Mouse (Mus musculus) hindbrain, embryonic 11.5 days (tissue): ENCODE measurements around the gene Ccdc6. TPM values are rescaled to one million over a fixed set of nuclear protein-coding genes. Genes with fewer than 3 reads are reported as not detected.
A peak's percentile ranks its signal among the peaks of the same experiment; 100 is the strongest.

Experiments
- ATAC-seq: fragments of 200-750 bp; cut with Nextera tagmentation; 2 replicates; pipeline ENCODE4 v1.8.0; 2017; ENCODE audit warnings: mild to moderate bottlenecking, moderate TSS enrichment, moderate library complexity; ENCODE audit not compliant: low FRiP score
- DNase-seq: peaks from one replicate; pipeline ENCODE4 v3.0.0-alpha.2; 2015; ENCODE audit warnings: low spot score
- H3K27ac ChIP-seq: fragments of 300-500 bp; sonication (generic); 2 replicates; pipeline ENCODE4 v1.5.1; 2014; ENCODE audit warnings: mild to moderate bottlenecking, low read depth, low read length
- H3K27me3 ChIP-seq: fragments of 300-500 bp; sonication (generic); 2 replicates; pipeline ENCODE4 v1.6.1; 2014; ENCODE audit warnings: mild to moderate bottlenecking, low read length, moderate library complexity, mixed read lengths; ENCODE audit not compliant: control insufficient read depth, insufficient read depth
- H3K36me3 ChIP-seq: fragments of 300-500 bp; sonication (generic); 2 replicates; pipeline ENCODE4 v1.6.1; 2014; ENCODE audit warnings: mild to moderate bottlenecking, low read length, moderate library complexity, mixed read lengths; ENCODE audit not compliant: control insufficient read depth, insufficient read depth
- H3K4me1 ChIP-seq: fragments of 300-500 bp; sonication (generic); replicated peaks from 2 replicates; pipeline ENCODE4 v1.6.1; 2014; ENCODE audit warnings: low read length, mixed read lengths; ENCODE audit not compliant: control insufficient read depth, insufficient read depth
- H3K4me2 ChIP-seq: fragments of 300-500 bp; sonication (generic); replicated peaks from 2 replicates; pipeline ENCODE4 v1.6.1; 2014; ENCODE audit warnings: mild to moderate bottlenecking, low read depth, low read length
- H3K4me3 ChIP-seq: fragments of 300-500 bp; sonication (generic); 2 replicates; pipeline ENCODE4 v1.5.1; 2014; ENCODE audit warnings: low read depth, low read length
- H3K9ac ChIP-seq: fragments of 300-500 bp; sonication (generic); 2 replicates; pipeline ENCODE4 v1.6.1; 2014; ENCODE audit warnings: low read depth, low read length
- H3K9me3 ChIP-seq: fragments of 300-500 bp; sonication (generic); 2 replicates; pipeline ENCODE4 v1.6.1; 2016; ENCODE audit warnings: low read length; ENCODE audit not compliant: control insufficient read depth
- WGBS: fragments of 180-500 bp; shearing (Covaris S2); extraction: QIAGEN DNeasy Blood & Tissue Kit; methylation state at CpG from one replicate; pipeline ENCODE4 v1.1.7; 2014; 5-methylcytosine and 5-hydroxymethylcytosine counted together
- polyA plus RNA-seq: library from polyadenylated mRNA; unstranded; fragments of >200 nt; fragmentation: Nextera tagmentation; extraction: Ambion mirVana; gene quantifications from 2 replicates; pipeline ENCODE4 v1.2.1, GENCODE M21; 2014

Ccdc6 gene
- polyA plus RNA-seq, 1 experiment from 2014 or later: 27.8 TPM

GRCm38 (mm10) chr10:70145873-70146272 is 49.0 kb downstream of the Ccdc6 start:
- 95% methylated on average over 12 of the region's 12 CpGs for WGBS
- ATAC-seq: no peak

DNA sequence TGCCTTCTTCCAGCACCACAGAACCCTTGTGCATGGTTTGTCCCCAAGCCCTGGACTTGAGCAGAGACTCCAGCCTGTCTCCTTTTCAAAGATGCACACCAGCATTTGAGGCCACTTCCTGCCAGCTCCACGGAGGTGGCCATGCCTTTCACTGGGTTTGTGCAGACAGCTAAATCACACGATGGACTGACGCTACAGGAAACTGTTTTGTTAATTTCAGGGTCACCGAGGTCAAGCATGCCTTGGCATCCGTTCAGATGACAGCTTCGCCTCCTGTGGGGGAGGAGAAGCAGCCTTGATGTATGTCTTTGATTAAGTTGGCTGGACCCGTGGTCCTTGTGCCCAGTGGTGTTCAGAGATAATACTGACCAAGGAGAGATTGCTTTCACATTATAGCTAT is 52.2 kb downstream of the Ccdc6 start:
- peak; percentile 41 for DNase-seq
- no peaks in the 10 kb centered on the region for H3K9me3 ChIP-seq
- no peak overlapping the region for H3K9ac ChIP-seq
- H3K4me1 ChIP-seq: no peaks in the 10 kb centered on the region
- no peak overlapping the region for H3K4me3 ChIP-seq
- peaks cover 3% of the 10 kb centered on the region; the same call in 1 of the 2 replicates for H3K36me3 ChIP-seq
- no peak overlapping the region for H3K27ac ChIP-seq
- WGBS: 34% methylated on average over 7 of the region's 7 CpGs
- no peaks in the 10 kb centered on the region for H3K27me3 ChIP-seq
- ATAC-seq: no peak
- H3K4me2 ChIP-seq: no peak overlapping the region

More at GRCm38 (mm10) chr10:70145873-70146272, 49.0 kb downstream of the Ccdc6 start:
- peaks cover 5% of the 10 kb centered on the region; the same call in 1 of the 2 replicates for H3K36me3 ChIP-seq
- H3K4me1 ChIP-seq: no peaks in the 10 kb centered on the region
- H3K4me3 ChIP-seq: no peak overlapping the region
- no peaks in the 10 kb centered on the region for H3K27me3 ChIP-seq
- no peak overlapping the region for H3K4me2 ChIP-seq
- no peak overlapping the region for H3K9ac ChIP-seq
- no peak for DNase-seq
- H3K9me3 ChIP-seq: no peaks in the 10 kb centered on the region
- no peak overlapping the region for H3K27ac ChIP-seq

DNA sequence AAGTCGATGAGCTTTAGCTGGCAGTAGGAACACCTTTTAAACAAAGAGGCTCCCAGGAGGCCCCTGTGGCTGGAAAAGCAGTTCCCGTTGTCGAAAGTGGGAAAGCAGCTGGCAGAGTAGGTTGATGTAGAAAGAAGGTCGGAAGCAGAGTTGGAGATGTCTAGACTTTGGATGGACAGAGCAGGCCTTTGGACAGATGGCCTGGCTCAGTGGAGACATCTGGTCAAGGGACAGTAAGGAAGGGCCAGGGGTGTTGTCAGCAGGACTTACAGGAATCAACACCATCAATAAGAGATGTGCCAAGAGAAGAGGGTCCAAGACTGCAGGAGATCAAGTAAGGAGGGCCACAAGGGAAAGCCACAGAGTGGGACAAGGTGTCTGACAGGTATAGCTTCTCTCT is 53.4 kb downstream of the Ccdc6 start:
- Histone ChIP-seq H3K9ac (no peak overlapping the region), H3K4me3 (no peak overlapping the region), H3K4me2 (no peak overlapping the region), H3K9me3 (no peaks in the 10 kb centered on the region), H3K4me1 (no peaks in the 10 kb centered on the region), H3K36me3 (peaks cover 6% of the 10 kb centered on the region), H3K27ac (no peak overlapping the region), H3K27me3 (no peaks in the 10 kb centered on the region)
- WGBS: 69% methylated on average over 4 of the region's 4 CpGs
- ATAC-seq (no peak), DNase-seq (no peak)

- H3K27me3 ChIP-seq: no peaks in the 10 kb centered on the region
- H3K4me1 ChIP-seq: no peaks in the 10 kb centered on the region
- ATAC-seq (no peak), DNase-seq (no peak)
- H3K36me3 ChIP-seq: peaks cover 3% of the 10 kb centered on the region; the same call in 1 of the 2 replicates
- H3K27ac ChIP-seq: no peak overlapping the region
- no peaks in the 10 kb centered on the region for H3K9me3 ChIP-seq
- H3K4me3 ChIP-seq: no peak overlapping the region
- 94% methylated on average over 10 of the region's 10 CpGs for WGBS
- H3K4me2 ChIP-seq: no peak overlapping the region
- no peak overlapping the region for H3K9ac ChIP-seq
Measured at GRCm38 (mm10) chr10:70151171-70151570, 54.2 kb downstream of the Ccdc6 start.

- no peaks in the 10 kb centered on the region for H3K9me3 ChIP-seq
- H3K4me2 ChIP-seq: no peak overlapping the region
- H3K4me3 ChIP-seq: no peak overlapping the region
- WGBS: 55% methylated on average over 12 of the region's 12 CpGs
- no peaks in the 10 kb centered on the region for H3K27me3 ChIP-seq
- peak; percentile 26 for DNase-seq
- H3K9ac ChIP-seq: no peak overlapping the region
- H3K36me3 ChIP-seq: peaks cover 5% of the 10 kb centered on the region; the same call in 1 of the 2 replicates
- no peaks in the 10 kb centered on the region for H3K4me1 ChIP-seq
- no peak overlapping the region for H3K27ac ChIP-seq
- ATAC-seq: no peak
Measured at GRCm38 (mm10) chr10:70152190-70152743, 55.3 kb downstream of the Ccdc6 start.

DNA sequence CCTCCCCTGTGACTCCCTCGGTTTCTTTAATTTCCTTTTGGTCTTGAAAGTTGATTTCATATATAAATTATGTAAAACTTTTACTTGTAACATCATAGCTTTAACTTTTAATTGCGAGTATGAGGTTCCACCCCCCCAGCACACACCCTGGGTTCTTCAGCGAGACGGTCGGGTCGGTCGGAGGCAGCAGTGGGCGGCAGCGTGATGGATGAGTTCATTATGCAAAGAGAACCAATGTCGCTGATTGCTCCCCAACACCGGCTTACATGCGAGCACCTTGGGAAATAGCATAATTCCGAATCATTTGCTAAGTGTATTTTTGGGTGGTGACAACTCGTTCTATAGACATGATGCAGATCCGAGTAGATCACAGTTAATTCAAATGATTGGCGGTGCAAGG is 56.9 kb downstream of the Ccdc6 start:
- peaks cover 5% of the 10 kb centered on the region; the same call in 1 of the 2 replicates for H3K36me3 ChIP-seq
- ATAC-seq (no peak), DNase-seq (no peak)

GRCm38 (mm10) chr10:70156431-70157165 is 59.7 kb downstream of the Ccdc6 start:
- 78% methylated on average over 3 of the region's 3 CpGs for WGBS

More for the DNA sequence above, 56.9 kb downstream of the Ccdc6 start:
- H3K9ac ChIP-seq: no peak overlapping the region
- H3K27ac ChIP-seq: no peak overlapping the region
- H3K4me3 ChIP-seq: no peak overlapping the region
- 75% methylated on average over 16 of the region's 16 CpGs for whole genome bisulfite sequencing
- no peaks in the 10 kb centered on the region for H3K27me3 ChIP-seq
- no peaks in the 10 kb centered on the region for H3K4me1 ChIP-seq
- H3K4me2 ChIP-seq: no peak overlapping the region
- H3K9me3 ChIP-seq: no peaks in the 10 kb centered on the region

DNA sequence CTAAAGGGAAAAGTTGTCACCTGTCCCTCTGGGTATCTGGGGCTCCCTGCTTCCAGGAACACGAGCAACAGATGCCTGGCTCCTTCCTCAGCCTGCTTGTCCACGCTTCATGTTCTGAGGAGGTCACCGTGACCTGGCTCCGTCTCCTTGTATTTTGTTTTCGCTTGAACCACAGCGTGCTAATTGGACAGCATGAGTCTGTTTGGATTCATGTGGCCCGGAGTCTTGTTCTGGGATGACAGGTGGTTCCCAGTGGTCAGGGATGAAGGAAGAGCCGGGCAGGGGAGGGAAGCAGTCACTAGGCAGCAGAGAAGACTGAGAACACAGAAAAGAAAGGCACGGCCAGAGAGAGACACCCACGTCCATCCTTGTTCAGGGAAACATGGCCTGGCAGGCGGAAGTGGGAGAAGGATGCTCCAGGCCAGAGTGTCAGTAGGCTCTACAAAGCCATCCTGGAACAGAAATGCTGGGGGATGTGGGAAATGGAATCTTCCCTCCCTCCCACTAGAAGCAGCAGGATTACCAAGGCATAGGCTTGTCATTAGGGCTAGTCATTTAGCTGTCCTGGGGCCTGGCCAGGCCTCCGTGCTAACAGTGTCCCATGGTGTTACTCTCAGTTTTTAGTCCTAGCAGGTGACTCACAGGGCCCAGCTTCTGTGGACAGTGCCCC is 62.9 kb downstream of the Ccdc6 start:
- no peak for ATAC-seq
- no peak for DNase-seq
- Histone ChIP-seq H3K4me3 (no peak overlapping the region), H3K27ac (no peak overlapping the region), H3K4me1 (no peaks in the 10 kb centered on the region), H3K27me3 (no peaks in the 10 kb centered on the region), H3K36me3 (peaks cover 4% of the 10 kb centered on the region; the same call in 1 of the 2 replicates), H3K9me3 (no peaks in the 10 kb centered on the region), H3K4me2 (no peak overlapping the region), H3K9ac (no peak overlapping the region)
- 74% methylated on average over 12 of the region's 12 CpGs for WGBS

More at GRCm38 (mm10) chr10:70156431-70157165, 59.7 kb downstream of the Ccdc6 start:
- Histone ChIP-seq H3K9me3 (no peaks in the 10 kb centered on the region), H3K4me1 (no peaks in the 10 kb centered on the region), H3K4me3 (no peak overlapping the region), H3K27me3 (no peaks in the 10 kb centered on the region), H3K27ac (no peak overlapping the region), H3K4me2 (no peak overlapping the region), H3K36me3 (peaks cover 5% of the 10 kb centered on the region; the same call in 1 of the 2 replicates), H3K9ac (no peak overlapping the region)
- no peak for ATAC-seq
- DNase-seq: no peak
